Mouse (Mus musculus) kidney, embryonic 16.5 days (tissue): Measurements from ENCODE around the gene Dedd2. TPM values are rescaled to one million over a fixed set of nuclear protein-coding genes. Genes with fewer than 3 reads are reported as not detected.

Source experiments
- ATAC-seq: fragments of 200-750 bp; cut with Nextera tagmentation; 2 replicates; pipeline ENCODE4 v1.8.0; 2017; ENCODE audit warnings: moderate TSS enrichment; ENCODE audit not compliant: low FRiP score, low TSS enrichment
- H3K27ac ChIP-seq: fragments of 300-500 bp; sonication (generic); 2 replicates; pipeline ENCODE4 v1.5.1; 2014; ENCODE audit warnings: low read length
- H3K27me3 ChIP-seq: fragments of 300-500 bp; sonication (generic); 2 replicates; pipeline ENCODE4 v1.6.1; 2014; ENCODE audit warnings: low read length, control low read depth, mixed read lengths; ENCODE audit not compliant: insufficient read depth
- H3K36me3 ChIP-seq: fragments of 300-500 bp; sonication (generic); 2 replicates; pipeline ENCODE4 v1.6.1; 2014; ENCODE audit warnings: low read length, control low read depth, mixed read lengths; ENCODE audit not compliant: insufficient read depth
- H3K4me1 ChIP-seq: fragments of 300-500 bp; sonication (generic); 2 replicates; pipeline ENCODE4 v1.6.1; 2014; ENCODE audit warnings: low read length, control low read depth, mixed read lengths; ENCODE audit not compliant: insufficient read depth
- H3K4me2 ChIP-seq: fragments of 300-500 bp; sonication (generic); replicated peaks from 2 replicates; pipeline ENCODE4 v1.6.1; 2014; ENCODE audit warnings: low read depth, low read length
- H3K4me3 ChIP-seq: fragments of 300-500 bp; sonication (generic); 2 replicates; pipeline ENCODE4 v1.5.1; 2014; ENCODE audit warnings: mild to moderate bottlenecking, low read length
- H3K9ac ChIP-seq: fragments of 300-500 bp; sonication (generic); replicated peaks from 2 replicates; pipeline ENCODE4 v1.6.1; 2014; ENCODE audit warnings: low read length
- H3K9me3 ChIP-seq: fragments of 300-500 bp; sonication (generic); 2 replicates; pipeline ENCODE4 v1.6.1; 2016; ENCODE audit warnings: low read length, control low read depth
- WGBS: fragments of 180-500 bp; shearing (Covaris S2); extraction: QIAGEN DNeasy Blood & Tissue Kit; methylation state at CpG from one replicate; pipeline ENCODE4 v1.1.7; 2014; 5-methylcytosine and 5-hydroxymethylcytosine counted together
- polyA plus RNA-seq: library from polyadenylated mRNA; unstranded; fragments of >200 nt; fragmentation: Nextera tagmentation; extraction: Ambion mirVana; gene quantifications from 2 replicates; pipeline ENCODE4 v1.2.1, GENCODE M21; 2015

Gene Dedd2
- polyA plus RNA-seq, 1 experiment from 2014 or later: 13.2 TPM

DNA sequence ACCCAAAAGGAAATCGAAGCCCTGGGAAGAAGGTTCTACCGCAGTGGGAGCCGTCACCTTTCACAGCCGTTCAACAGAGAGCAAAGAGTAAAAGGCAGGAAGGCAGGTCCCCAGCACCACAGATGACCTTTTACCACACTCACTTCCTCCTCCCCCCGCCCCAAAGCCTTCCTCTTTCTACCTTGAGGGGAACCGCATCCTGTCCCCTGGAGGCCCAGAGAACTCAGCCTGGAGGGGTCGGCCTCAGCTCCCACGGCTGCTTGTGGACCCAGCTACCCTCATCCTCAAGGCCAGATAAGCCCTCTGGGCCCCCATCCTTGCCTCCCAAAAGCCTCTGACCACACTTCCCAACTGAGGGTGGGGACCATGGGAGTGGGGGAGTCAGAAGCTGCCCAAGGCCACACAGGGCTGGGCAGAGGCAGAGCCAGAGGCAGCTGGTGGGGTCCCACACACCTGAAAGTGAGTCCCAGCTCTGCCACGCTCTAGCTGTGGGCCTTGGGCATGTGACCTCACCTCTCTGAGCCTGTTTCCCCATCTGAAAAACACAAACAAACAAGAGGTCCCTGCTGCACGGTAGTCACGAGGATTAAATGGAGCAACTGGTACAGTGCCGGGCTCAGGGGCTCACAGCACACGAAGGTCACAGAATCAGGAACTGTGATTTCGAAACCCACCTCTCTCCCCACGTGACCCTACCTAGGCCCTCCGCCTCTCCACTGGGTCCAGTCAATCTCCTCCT is 14.9 kb downstream of the Dedd2 start:
- no peak overlapping the region for H3K27ac ChIP-seq
- H3K4me2 ChIP-seq: no peak overlapping the region
- no peak overlapping the region for H3K4me3 ChIP-seq
- H3K27me3 ChIP-seq: no peaks in the 10 kb centered on the region
- peaks cover 22% of the 10 kb centered on the region for H3K36me3 ChIP-seq
- H3K9me3 ChIP-seq: no peaks in the 10 kb centered on the region
- no peaks in the 10 kb centered on the region for H3K4me1 ChIP-seq
- WGBS: 68% methylated on average over 16 of the region's 16 CpGs
- H3K9ac ChIP-seq: no peak overlapping the region
- no peak for ATAC-seq

DNA sequence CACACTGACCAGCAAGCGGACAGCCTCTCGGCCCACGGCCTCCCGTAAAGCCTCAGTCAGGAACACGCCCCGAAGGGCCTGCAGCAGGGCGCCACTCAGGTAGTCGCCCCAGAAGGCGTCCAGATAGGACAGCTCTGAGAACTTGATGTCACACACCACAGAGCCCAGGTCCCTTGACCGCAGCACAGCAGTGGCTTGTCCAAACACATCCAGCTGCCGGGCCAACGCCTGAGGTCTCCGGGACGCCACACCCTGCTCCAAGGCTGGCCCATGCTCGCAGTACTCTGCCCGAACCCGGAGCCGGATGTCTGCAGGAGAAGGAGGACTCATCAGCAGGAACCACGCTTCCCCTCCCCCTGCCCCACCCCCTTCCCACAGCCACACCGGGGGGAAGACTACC is 16.8 kb downstream of the Dedd2 start:
- no peak overlapping the region for H3K4me2 ChIP-seq
- no peak overlapping the region for H3K4me3 ChIP-seq
- H3K27ac ChIP-seq: no peak overlapping the region
- H3K36me3 ChIP-seq: peaks cover 15% of the 10 kb centered on the region; the same call in 1 of the 2 replicates
- ATAC-seq: no peak
- H3K9ac ChIP-seq: no peak overlapping the region
- no peaks in the 10 kb centered on the region for H3K9me3 ChIP-seq
- no peaks in the 10 kb centered on the region for H3K4me1 ChIP-seq
- H3K27me3 ChIP-seq: no peaks in the 10 kb centered on the region
- 72% methylated on average over 20 of the region's 20 CpGs for WGBS

DNA sequence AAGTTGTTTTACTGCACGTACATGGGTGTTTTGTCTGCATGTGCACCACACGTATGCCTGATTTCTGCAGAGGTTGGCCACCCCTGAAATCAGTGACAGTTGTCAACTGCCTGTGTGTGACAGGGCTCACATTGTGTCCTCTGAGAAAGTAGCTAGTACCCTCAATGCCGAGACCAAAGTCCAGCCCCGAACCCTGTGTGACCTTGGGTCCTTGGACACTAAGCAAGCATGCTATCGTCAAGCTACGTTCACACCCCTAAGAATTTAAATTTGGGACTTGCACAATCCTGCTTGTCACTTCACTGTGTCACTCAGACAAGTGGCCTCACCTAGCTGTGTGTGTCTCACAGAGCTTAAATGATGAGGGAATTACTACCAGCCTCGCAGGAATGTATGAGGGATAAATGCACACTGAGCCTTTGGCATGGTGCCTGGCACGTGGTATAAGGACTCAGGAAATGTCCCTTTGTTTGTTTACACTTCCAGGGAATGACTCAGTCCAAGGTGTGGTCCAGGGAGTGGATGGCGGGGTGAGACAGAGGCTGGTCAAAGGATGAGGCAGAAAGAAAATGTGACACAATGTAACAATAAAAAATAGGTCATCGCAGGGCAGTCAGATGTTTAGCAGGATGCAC is 22.9 kb downstream of the Dedd2 start:
- Histone ChIP-seq H3K27me3 (no peaks in the 10 kb centered on the region), H3K4me3 (no peak overlapping the region), H3K36me3 (no peaks in the 10 kb centered on the region), H3K4me2 (no peak overlapping the region), H3K27ac (no peak overlapping the region), H3K4me1 (no peaks in the 10 kb centered on the region), H3K9me3 (no peaks in the 10 kb centered on the region), H3K9ac (no peak overlapping the region)
- ATAC-seq: no peak
- WGBS: 59% methylated on average over 10 of the region's 10 CpGs

DNA sequence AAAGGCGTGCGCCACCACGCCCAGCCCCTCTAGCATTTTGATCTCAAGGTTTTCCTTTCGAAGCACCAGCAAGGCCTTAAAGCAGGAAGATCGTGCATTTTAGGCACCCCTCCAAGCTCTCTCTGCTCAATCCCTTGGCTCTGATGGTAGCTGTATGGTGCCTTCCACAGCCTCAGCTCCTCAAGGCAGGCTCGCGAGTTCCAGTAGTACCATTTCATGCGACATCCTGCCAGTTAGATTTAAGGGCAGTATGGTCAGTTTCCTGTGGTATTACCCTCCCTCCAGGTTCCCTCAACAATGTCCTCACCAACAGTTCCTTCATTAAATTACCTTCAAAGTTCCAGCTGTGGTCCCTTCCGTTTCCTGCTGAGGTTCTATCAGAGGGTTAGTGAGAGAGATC is 24.3 kb downstream of the Dedd2 start:
- Histone ChIP-seq H3K27me3 (no peaks in the 10 kb centered on the region), H3K4me3 (no peak overlapping the region), H3K27ac (no peak overlapping the region), H3K9ac (no peak overlapping the region), H3K36me3 (no peaks in the 10 kb centered on the region), H3K4me2 (no peak overlapping the region), H3K4me1 (no peaks in the 10 kb centered on the region), H3K9me3 (no peaks in the 10 kb centered on the region)
- ATAC-seq: no peak
- WGBS: 77% methylated on average over 9 of the region's 9 CpGs

DNA sequence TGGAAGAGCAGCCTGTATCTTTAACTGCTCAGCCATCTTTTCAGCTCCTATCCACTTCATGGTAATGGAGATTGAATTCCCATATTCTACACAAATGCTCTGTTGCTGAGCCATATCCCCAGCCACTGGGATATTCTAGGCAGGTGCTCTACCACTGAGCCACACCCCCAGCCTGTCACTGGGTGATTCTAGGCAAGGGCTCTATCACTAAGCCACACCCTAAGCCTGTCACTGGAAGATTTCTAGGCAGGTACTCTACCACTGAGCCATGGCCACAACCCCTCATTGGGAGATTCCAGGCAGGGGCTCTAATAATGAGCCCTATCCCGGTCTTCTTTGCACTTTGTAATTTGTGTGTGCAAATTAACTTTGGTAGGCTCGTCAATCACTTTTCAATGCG is 25.3 kb downstream of the Dedd2 start:
- ATAC-seq: no peak
- Histone ChIP-seq H3K27me3 (no peaks in the 10 kb centered on the region), H3K9ac (no peak overlapping the region), H3K4me3 (no peak overlapping the region), H3K36me3 (no peaks in the 10 kb centered on the region), H3K27ac (no peak overlapping the region), H3K4me2 (no peak overlapping the region), H3K4me1 (no peaks in the 10 kb centered on the region), H3K9me3 (no peaks in the 10 kb centered on the region)
- WGBS: 71% methylated on average over 3 of the region's 3 CpGs

DNA sequence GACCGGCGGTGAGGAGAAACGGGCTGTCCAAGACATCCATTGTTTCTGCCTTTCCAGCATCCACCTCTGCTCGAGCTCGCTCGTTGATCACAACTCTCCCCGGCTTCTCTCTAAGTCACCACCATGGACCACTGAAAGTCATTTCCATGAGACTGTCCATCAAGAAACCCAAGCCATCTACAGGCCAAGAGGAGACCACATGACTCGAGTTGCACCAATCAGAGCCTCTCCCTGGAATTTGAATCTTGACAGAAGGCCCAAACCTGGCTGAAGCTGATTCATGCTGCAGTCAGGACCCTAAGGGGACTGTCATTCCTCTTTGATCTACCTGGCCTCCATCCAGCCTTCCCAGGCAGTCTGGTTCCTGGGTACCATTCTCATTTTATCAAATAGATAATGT is 28.3 kb downstream of the Dedd2 start:
- Histone ChIP-seq H3K36me3 (no peaks in the 10 kb centered on the region), H3K27me3 (no peaks in the 10 kb centered on the region), H3K9ac (no peak overlapping the region), H3K4me1 (no peaks in the 10 kb centered on the region), H3K4me2 (no peak overlapping the region), H3K9me3 (no peaks in the 10 kb centered on the region), H3K4me3 (no peak overlapping the region), H3K27ac (no peak overlapping the region)
- ATAC-seq: no peak
- 81% methylated on average over 8 of the region's 8 CpGs for WGBS

DNA sequence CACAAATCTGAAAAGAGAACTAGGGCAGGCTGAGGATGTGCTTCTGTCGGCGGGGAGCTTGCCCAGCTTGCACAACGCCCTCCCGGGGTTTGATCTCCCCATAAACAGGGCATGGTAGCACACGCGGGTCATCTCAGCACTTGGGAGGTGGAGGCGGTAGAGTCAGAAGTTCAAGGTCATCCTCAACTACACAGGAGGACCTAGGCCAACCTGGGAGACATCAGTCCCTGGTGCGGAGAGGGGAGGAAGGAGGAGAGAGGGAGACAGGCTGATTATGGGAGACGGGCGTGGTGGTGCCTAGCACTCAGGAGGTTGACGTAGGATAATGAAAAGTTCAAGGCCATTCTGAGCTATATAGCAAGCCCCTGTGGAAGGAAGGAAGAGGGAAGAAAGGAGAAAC is 29.6 kb downstream of the Dedd2 start:
- no peak for ATAC-seq
- WGBS: 85% methylated on average over 11 of the region's 11 CpGs
- Histone ChIP-seq H3K4me1 (no peaks in the 10 kb centered on the region), H3K36me3 (no peaks in the 10 kb centered on the region), H3K27ac (no peak overlapping the region), H3K9me3 (no peaks in the 10 kb centered on the region), H3K27me3 (no peaks in the 10 kb centered on the region), H3K4me3 (no peak overlapping the region), H3K9ac (no peak overlapping the region), H3K4me2 (no peak overlapping the region)

DNA sequence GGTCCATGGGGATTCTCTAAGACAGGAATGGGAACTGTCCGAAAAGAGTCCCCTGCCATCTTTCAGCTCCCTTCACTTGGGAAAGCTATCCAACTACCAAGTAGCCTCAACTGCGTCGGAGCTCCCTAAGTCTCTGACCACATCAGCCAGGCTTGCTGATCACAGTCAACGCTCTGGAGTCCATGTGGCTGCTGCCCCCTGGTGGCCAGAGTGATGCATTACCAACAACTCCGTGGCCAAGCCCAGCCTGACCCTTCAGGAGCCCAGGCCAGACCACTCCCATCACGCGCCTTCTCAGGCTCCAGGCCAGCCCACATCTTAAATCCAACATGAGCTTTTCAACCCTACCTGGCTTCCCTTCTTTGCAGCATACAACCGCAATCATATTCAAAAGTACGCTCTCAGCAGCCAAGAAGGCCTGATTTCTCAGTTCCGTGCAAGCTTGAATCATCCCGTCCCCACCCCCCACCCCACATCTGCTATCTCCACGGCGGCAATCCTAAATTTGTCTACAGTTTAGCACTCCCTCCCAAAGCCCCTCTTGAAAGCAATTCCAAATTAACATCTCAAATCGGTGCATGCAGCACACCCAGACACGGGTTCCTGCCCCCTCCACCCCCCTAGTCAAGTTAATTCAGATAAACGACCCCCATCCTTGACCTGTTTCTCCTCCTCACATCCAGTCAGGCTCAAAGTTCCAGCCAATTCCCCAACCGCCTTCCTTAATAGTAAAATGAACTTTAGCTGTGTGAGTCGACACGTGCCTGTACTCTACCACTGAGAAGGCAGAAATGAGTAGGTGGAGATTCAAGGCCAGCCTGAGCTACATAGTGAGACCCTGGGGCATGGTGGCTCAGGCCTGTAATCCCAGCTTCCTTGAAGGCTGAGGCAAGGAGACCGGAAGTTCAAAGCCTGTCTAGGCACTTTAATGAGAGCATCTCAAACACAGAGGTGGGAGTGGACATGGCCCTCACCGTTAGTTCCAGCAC is 32.5 kb downstream of the Dedd2 start:
- 19% methylated on average over 21 of the region's 21 CpGs for WGBS
- Histone ChIP-seq H3K9me3 (no peaks in the 10 kb centered on the region), H3K27ac (no peak overlapping the region), H3K4me3 (no peak overlapping the region), H3K9ac (no peak overlapping the region), H3K4me1 (no peaks in the 10 kb centered on the region), H3K36me3 (no peaks in the 10 kb centered on the region), H3K27me3 (peaks cover 12% of the 10 kb centered on the region), H3K4me2 (no peak overlapping the region)
- ATAC-seq: peak; percentile 85

DNA sequence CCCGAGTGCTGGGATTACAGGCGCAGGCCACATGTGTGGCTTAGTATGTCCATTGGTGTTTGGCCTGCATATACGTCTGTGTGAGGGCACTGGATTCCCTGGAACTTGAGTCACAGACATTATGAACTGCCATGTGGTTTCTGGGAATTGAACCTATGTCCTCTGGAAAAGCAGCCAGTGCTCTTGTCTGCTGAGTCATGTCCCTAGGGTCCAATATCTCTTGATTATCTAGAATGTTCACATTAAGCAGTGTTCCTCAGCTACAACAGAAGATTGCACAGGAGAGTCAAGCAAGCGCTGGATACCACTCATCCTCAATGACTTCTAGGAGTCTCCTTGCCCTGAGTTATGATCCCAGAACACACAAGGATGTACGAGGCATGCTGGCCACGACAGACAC is 36.3 kb downstream of the Dedd2 start:
- no peak for ATAC-seq
- 63% methylated on average over 6 of the region's 6 CpGs for WGBS
- H3K9me3 ChIP-seq: no peaks in the 10 kb centered on the region
- peaks cover 7% of the 10 kb centered on the region; the same call in 1 of the 2 replicates for H3K4me1 ChIP-seq
- no peaks in the 10 kb centered on the region for H3K36me3 ChIP-seq
- no peak overlapping the region for H3K9ac ChIP-seq
- H3K4me2 ChIP-seq: no peak overlapping the region
- no peak overlapping the region for H3K27ac ChIP-seq
- peaks cover 50% of the 10 kb centered on the region for H3K27me3 ChIP-seq
- H3K4me3 ChIP-seq: no peak overlapping the region
